Mouse (Mus musculus): ENCODE results near the gene Kcp. TPM values are rescaled to one million over a fixed set of nuclear protein-coding genes. Genes with fewer than 3 reads are reported as not detected.

Kcp gene
- 4.1 and 5.9 TPM in 2 replicates for polyA plus RNA-seq (2015; fragmentation: Nextera tagmentation; extraction: Ambion mirVana)

GRCm38 (mm10) chr6:29507447-29508309 lies at the start of gene Kcp:
TSS of gene Kcp (minus strand) at chr6:29507952.

GRCm38 (mm10) chr6:29526281-29527251 lies 18.8 kb upstream of the Kcp start, which contains the start of gene Irf5:
TSS of gene Irf5 (plus strand) at chr6:29526625.

GRCm38 (mm10) chr6:29471137-29471536 lies 36.6 kb downstream of the Kcp start, which contains the start of gene Atp6v1fnb:
TSS of gene Atp6v1fnb (plus strand) at chr6:29471437.

GRCm38 (mm10) chr6:29467583-29468354 lies 40.0 kb downstream of the Kcp start, which contains the start of gene Atp6v1f:
TSS of gene Atp6v1f (plus strand) at chr6:29467718.

GRCm38 (mm10) chr6:29433038-29433803 lies 74.5 kb downstream of the Kcp start, which contains the start of gene Flnc:
TSS of gene Flnc (plus strand) at chr6:29433256.

Other genes starting within 250 kb of the Kcp start
- 35.7 and 39.2 TPM in 2 replicates for gene Hilpda, start 235.5 kb downstream of the Kcp start, polyA plus RNA-seq (2015; fragmentation: Nextera tagmentation; extraction: Ambion mirVana)
- gene Fam71f2, start 228.4 kb downstream of the Kcp start, polyA plus RNA-seq (2015; fragmentation: Nextera tagmentation; extraction: Ambion mirVana), result 0.22 TPM in 1 of 2 replicates, not detected in the other
- gene Fam71f1, start 188.8 kb downstream of the Kcp start, polyA plus RNA-seq (2015; fragmentation: Nextera tagmentation; extraction: Ambion mirVana), result 0.11 TPM in 1 of 2 replicates, not detected in the other
- gene Calu, start 159.9 kb downstream of the Kcp start, polyA plus RNA-seq (2015; fragmentation: Nextera tagmentation; extraction: Ambion mirVana), result 204 and 210 TPM in 2 replicates
- gene Opn1sw, start 119.5 kb downstream of the Kcp start, polyA plus RNA-seq (2015; fragmentation: Nextera tagmentation; extraction: Ambion mirVana), result 0.28 and 1.2 TPM in 2 replicates
- 8.8 and 13.6 TPM in 2 replicates for gene Ccdc136, start 111.6 kb downstream of the Kcp start, polyA plus RNA-seq (2015; fragmentation: Nextera tagmentation; extraction: Ambion mirVana)
- gene Flnc, start 74.7 kb downstream of the Kcp start, polyA plus RNA-seq (2015; fragmentation: Nextera tagmentation; extraction: Ambion mirVana), result 2.9 and 3.7 TPM in 2 replicates
- 380 and 427 TPM in 2 replicates for gene Atp6v1f, start 40.2 kb downstream of the Kcp start, polyA plus RNA-seq (2015; fragmentation: Nextera tagmentation; extraction: Ambion mirVana)
- gene Atp6v1fnb, start 36.5 kb downstream of the Kcp start, polyA plus RNA-seq (2015; fragmentation: Nextera tagmentation; extraction: Ambion mirVana), result not detected in 2 replicates
- 6.1 and 6.5 TPM in 2 replicates for gene Irf5, start 18.7 kb upstream of the Kcp start, polyA plus RNA-seq (2015; fragmentation: Nextera tagmentation; extraction: Ambion mirVana)
- gene Tnpo3, start 101.9 kb upstream of the Kcp start, polyA plus RNA-seq (2015; fragmentation: Nextera tagmentation; extraction: Ambion mirVana), result 27.9 and 40.3 TPM in 2 replicates
- gene Tspan33, start 186.3 kb upstream of the Kcp start, polyA plus RNA-seq (2015; fragmentation: Nextera tagmentation; extraction: Ambion mirVana), result 7.1 and 10.0 TPM in 2 replicates
- gene Smo, start 227.6 kb upstream of the Kcp start, polyA plus RNA-seq (2015; fragmentation: Nextera tagmentation; extraction: Ambion mirVana), result 33.1 and 37.0 TPM in 2 replicates

Data from adrenal gland, postnatal 0 days (tissue).